Mouse (Mus musculus): ENCODE data around the gene Cmah. TPM values are rescaled to one million over a fixed set of nuclear protein-coding genes. Genes with fewer than 3 reads are reported as not detected.
A peak's percentile ranks its signal among the peaks of the same experiment; 100 is the strongest.

Gene Cmah
- total RNA-seq, 2 experiments from 2014 or later = 2.7 to 5.8 TPM

DNA sequence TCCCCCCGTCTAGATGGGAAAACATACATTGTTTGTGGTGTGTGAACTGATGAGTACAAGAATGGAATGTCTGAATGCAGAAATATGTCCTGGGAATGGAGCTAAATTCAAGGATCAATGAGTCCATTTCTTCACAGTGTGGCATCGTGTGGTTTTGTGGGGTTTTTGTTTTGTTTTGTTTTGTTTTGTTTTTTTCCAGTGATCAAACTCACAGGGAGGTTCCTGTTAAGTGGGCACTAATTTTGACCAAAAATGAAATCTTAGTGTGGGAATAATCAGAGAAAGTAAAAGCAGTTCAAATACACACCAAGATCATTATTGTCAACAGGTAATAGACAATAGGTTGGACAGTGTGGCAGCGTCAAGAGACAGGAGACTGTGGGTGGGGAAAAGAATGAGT, 174.7 kb downstream of the Cmah start:
- ATAC-seq (ENCODE audit: poor library complexity, severe bottlenecking) = no peak

DNA sequence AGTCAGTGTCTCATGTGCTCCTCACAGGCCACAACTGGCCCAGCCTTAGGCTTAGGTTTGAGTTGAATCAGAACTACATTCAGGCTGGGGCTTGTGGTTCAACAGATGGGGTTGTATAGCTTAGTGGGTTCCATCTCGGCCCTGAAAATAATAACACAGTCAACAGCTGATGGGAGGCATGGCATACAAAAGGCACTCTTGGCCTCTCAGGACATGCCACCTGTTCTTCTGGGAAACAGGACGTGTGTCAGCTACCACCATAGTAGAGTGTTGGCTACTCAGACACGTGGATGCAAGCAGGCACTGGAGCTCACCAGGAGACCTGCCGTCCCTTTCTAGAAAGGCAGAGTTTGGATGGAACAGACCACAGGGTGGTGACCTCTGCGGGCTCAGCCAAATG, 178.6 kb downstream of the Cmah start:
- ATAC-seq (ENCODE audit: poor library complexity, severe bottlenecking) = no peak

DNA sequence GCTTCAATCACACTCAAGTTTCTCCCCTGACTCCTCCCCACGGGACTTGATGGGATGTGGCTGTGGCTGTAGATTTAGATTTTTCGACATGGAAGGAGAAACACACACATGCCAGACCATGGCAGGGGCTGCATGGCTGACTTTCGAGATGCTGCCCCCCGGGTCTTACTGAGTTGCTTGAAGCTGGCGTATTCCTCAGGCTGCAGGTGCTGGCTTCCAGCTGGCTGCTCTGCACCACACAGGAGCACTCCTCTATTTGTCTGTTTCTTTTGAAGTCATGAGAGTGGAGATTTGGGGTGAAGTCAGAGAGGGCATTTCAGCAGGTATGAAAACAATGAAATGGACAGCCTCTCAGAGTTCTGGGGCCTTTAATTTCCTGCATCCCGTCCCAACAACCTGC, 180.0 kb downstream of the Cmah start:
- ATAC-seq (ENCODE audit: poor library complexity, severe bottlenecking) = no peak

DNA sequence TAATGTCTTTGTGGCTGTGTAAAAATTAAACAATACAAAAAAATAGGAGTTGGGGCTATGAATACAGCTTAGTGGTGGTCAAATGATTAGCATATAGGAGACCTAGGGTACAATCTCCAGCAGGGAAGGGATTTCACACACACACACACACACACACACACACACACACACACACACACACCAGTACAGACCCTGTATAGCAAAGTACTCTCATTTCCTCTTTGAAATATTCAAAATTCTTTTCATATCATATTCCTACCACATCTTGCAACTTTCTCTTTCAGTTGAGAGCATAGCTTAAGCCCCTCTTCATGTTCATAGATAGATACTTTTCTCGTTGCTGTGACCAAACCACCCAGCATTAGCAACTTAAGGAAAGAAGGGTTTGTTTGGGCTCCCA, 181.7 kb downstream of the Cmah start:
- ATAC-seq (ENCODE audit: poor library complexity, severe bottlenecking) = no peak

DNA sequence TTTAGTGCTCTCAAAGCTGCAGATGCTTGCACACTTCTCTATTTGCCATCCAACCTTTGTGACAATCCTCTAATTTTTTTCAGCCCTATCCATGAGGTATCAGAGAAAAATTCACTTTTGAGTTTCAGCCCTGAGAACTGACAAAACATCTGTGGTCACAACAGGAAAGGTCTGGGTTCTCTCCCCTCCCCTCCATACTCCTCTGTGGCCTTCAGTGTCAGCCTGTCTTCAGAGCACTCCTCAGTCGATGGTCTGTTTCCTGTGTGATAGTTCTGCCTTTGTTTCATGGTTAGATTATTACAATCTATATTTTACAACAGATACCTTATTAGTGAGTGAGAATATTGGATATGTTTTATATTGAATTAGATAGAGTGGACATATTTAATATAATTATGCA, 184.2 kb downstream of the Cmah start:
- ATAC-seq (ENCODE audit: poor library complexity, severe bottlenecking) = peak; percentile 36; the same call in 1 of the 2 replicates

DNA sequence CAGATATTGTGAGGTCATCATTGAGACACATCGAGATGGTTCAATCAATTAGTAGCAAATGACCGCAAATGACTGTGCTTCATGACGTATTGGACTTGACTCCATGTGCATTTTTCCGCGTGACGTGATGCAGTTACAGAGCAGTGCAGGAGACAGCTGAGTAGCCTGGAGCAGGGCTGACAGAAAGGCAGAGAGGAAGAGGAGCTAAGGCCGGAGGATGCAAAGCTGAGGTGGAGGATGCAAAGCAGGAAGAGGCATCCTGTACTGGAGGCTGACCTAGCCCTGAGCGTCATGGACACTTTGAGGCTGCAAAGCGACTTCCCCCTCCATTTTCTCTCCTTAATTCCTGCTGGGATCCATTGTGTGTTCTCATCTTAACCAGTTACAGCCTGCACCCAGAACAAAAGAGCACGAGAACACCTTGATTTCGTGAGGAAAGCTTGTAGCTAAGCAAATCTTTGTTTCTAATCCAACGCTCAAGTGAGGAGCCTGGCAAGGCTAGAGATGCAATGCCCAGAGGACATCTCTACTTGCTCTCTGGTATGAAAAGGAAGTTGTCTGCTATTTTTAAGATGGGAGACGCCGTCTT, 184.8 kb downstream of the Cmah start:
- no peak for ATAC-seq (ENCODE audit: poor library complexity, severe bottlenecking)

DNA sequence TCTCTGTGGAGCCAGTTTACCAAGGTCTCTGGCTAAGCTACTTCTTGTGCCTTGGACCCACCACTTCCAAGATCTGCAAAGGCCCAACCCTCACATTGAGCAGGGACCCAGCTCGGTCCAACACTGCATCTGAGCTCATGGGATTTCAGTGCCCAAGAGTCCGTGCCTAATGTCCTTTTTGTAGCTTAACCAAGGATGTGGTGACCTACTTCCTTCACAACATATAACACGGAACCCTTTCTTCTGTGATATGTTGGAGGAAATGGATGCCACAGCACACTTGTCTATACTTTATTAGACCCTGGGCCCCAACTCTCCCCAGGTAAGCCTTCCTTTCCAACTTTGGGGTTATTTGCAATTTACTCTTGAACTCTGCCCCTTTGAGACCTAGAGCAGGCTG, 186.5 kb downstream of the Cmah start:
- peak; percentile 51 for ATAC-seq (ENCODE audit: poor library complexity, severe bottlenecking)

DNA sequence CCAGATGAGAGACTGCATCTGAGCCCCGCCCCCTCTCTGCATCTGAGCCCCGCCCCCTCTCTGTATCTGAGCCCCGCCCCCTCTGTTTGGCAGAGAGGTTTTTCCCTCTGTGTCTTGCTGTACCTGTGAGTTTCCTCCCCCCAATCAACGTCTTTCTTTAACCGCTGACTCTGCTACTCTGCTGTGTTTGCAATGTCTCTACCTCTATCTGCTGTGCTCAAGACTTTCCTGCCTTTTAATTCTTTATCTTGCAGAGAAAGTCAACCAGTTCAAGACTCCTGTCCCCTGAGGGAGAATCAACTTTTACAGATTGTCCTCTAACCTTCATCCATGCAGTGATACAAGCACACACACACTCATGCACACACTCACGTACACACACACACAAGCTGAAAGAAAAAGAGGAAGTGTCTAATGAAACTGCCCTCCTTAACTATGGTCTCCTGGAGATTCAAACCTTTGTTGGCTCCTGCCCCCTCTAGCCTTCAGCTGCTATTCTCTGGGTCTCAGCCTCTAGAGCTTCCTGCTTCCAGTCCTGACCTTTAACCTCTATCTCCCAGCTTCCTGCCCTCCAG, 188.0 kb downstream of the Cmah start:
- peak; percentile 43 for ATAC-seq (ENCODE audit: poor library complexity, severe bottlenecking)

DNA sequence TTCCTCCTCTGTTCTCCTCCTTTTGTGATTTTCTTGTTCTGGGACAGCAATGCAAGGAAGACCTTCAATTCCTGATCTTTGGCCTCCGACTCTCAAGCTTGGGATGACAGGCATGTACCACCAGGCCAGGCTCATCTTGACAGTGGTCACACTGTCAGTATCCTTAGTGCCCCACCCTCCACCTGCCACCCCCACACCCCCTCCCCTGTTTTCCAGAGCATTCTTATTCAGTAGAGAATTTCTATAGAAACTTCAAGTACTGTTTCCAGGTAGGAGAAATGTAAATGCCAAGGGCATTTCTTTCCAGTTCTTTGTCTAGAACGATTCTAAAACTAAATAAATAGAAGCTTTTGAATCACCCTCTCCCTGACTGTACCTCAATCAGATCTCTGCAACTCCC, 190.6 kb downstream of the Cmah start:
- no peak for ATAC-seq (ENCODE audit: poor library complexity, severe bottlenecking)

DNA sequence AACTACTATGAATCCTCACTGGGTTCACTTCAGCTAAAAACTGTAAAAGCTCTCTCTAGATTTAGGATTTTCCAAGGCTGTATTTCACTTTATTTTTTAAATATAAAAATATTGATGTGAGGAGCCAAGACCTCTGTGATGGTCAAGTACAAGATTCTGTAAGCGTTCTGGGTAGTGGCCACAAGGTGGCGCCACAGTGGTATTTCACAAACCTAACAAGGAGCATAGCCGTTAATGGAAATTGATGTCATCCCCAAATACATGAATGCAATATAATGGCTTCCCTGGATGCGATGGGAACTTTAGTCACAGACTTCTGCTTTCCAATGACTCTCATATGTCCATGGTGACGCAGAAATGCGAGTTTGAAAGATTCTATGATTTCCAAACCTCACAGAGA, 191.7 kb downstream of the Cmah start:
- peak; percentile 79 for ATAC-seq (ENCODE audit: poor library complexity, severe bottlenecking)

DNA sequence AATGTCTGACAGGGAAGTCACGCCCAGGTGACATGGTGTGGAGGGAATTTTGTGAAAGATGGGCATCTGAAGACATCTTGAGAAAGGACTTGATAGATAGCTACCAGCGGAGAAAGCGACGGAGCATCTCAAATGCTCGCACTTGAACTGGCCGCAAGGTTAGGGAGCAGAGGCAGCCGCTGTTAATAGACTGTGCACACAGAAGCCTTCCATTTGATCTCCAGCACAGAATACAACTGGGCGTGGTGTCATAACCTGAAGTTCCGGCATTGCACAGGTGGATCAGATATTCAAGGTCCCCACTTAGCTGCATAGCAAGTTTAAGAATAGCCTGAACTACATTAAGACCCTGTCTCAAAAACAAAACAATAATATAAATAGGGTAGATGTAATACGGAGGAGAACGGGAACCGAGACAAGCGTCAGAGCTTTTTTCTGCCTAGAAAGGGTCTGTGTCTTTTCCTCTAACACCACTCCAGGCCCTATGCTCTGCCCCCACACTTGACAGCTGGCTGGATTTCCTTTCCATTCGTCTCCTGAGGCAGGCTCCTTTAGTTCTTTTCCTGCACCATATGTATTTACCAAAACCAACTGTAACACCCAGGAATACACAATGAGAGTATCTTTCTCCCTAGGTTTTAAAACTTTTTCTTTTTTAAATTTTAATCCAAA, 192.9 kb downstream of the Cmah start:
- ATAC-seq (ENCODE audit: poor library complexity, severe bottlenecking) = no peak

DNA sequence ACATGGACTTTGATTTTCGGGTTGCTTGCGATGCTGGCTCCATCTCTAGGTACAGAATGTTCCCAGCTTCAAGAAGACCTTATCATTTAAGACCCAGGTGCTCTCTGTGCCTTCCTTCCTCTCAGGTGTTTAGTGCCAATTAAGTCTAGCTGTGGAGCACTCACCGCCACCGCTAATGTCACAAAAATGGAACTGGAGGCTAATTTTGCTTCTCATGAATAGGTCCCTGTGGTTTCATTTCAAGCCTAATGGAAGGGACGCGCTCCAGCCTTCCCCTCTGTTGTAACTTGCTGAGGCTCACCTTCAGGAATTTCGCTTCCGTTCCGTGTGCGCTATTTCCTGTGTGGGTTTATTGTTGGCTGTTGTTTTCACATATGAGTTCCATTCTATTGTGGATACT, 193.6 kb downstream of the Cmah start:
- ATAC-seq (ENCODE audit: poor library complexity, severe bottlenecking) = no peak

DNA sequence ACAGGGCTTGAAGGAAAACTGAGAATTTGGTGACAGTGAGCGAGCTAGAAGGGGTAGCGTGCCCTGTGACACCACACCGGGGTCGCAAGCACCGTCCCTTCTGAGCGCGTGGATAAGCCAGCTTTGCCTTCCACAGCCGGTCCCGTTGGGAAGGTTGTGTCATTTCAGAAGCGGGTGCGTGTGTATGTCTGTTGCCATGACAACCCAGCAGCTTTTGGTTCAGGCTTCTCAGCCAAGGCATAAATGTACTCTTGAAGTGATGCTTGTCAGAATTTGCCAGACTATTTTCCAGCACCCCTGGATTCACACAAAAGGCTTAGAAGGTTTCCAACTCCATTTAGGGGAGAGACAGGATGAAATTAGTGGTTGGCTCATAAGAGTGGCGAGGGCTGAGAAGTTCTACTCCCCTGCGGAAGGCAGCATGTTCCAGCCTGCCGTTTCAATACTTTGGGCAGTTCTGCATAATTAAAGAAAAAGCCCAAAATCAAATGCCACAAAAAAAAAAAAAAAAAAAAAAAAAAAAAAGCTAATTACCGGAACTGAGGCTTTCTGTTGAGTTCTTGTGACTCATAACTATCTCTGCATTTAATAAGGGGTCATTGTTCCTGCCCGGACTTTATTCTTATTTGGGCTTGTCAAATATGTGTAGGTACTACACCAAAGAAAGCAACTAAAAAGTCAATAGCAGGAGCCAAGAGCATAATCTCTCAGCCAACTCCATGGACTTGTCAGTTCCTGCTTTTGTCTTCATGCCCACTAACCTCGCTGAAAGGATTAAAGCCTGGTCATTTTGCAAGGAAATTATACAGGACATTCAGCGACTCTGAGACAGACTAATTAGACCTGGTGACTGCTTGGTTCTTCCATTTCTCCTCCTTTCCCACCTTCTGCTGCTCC, 194.5 kb downstream of the Cmah start:
- ATAC-seq (ENCODE audit: poor library complexity, severe bottlenecking) = no peak

DNA sequence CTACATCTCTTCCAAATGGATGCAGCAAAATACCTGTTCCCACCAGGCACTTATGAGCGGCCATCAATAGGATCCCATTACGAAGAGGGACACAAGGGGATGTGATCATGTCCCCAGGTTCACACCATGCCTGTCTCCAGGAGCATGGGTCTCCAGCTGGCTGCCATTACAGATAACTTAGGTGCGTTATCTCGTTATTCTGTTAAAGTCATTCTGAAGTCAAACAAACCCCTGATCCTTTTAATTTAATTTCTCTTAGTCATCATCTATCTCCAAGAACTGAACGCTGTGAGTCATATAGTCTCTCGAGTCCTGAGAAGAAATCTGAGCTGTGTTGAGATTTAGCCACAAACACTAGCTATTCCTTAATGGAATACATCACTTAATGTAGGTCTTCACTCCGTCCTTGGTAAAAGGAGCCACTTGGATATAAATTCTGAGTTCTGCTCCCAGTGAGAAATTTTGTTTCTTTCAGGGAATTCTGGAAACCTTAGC, 195.2 kb downstream of the Cmah start:
- ATAC-seq (ENCODE audit: poor library complexity, severe bottlenecking) = no peak

DNA sequence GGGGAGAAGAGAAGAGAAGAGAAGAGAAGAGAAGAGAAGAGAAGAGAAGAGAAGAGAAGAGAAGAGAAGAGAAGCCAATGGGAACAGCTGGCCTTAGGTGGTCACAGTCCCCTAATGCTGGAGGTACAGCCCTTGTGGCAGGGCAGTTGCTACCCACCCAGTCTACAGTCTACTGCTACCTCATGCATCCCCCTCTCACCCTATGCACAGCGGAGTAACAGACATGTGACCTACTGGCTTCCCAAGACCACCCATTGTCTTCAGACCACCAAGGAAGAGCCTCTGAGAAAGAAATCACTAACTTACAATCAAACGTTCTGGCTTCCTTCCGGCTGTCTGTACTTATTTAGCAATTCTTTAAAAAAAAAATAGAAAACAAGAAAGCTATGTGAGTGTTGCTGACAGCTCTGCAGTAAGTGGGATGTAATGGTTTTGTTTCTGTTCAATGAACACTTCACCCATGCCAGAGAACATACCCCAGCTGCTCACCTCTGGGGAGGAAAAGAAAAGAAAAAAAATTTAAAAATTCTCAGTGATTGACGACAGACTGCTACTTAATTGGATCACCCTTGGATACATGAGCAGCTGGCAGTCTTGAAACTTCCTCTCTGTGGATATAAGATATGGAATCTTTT, 196.5 kb downstream of the Cmah start:
- no peak for ATAC-seq (ENCODE audit: poor library complexity, severe bottlenecking)

DNA sequence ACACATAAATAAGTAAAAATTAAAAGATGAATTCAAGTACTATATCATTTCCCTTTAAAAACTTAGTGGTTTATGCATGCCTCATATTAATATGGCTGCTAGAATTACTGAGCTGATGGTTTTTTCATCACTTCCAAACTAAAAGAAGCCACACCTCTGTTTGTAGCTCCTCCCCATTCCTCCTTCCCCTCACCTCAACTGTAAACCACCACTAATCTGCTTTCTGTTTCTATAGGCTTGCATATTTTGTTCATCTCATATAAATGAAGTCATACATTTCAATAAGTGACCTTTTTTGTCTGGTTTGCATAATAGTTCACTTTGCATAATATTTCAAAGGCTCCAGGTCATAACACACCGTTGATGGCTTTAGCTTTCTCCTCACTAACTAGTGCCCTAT, 197.3 kb downstream of the Cmah start:
- no peak for ATAC-seq (ENCODE audit: poor library complexity, severe bottlenecking)

DNA sequence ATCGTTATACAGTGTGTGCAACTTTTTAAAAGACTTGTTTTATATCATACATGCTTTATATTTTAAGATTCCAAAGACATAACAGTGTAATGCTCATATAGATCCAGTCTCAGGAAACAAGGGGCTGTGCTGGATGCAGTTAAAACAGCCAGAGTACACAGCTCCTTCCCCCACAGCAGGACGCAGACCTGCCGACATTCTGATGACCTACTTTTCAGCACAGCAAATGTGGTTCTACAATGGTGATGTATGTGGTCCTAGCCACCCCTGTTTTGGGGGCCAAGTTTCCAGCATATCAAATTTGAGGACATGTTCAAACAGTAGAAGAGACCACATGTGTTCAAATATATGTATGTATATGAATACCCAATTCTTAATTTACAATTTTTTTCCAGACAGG, 198.3 kb downstream of the Cmah start:
- no peak for ATAC-seq (ENCODE audit: poor library complexity, severe bottlenecking)

DNA sequence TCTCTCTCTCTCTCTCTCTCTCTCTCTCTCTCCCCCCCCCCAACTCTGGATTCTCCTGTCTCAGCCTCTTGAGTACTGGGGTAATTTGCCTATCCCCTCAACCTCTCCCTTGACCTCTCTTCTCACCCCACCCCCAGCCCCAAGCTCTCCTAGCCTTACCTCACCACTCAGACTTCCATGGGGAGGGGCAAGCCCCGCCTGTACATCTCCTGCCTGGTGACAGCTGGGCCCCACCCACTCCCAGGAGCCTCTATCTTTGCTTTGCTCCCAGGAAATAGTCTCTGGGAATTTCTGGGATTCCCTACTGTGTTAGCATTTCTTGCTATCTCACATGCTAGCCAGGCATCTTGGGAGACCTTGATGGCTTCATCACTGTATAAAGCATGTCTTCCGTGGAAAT, 199.7 kb downstream of the Cmah start:
- ATAC-seq (ENCODE audit: poor library complexity, severe bottlenecking) = no peak

Measured in megakaryocyte, adult 5-6 weeks (primary cell).